Mouse (Mus musculus) kidney, postnatal 0 days (tissue): Measurements from ENCODE around the gene Uba3. TPM values are rescaled to one million over a fixed set of nuclear protein-coding genes. Genes with fewer than 3 reads are reported as not detected.

Experiments
- ATAC-seq: fragments of 200-750 bp; cut with Nextera tagmentation; replicated peaks from 2 replicates; pipeline ENCODE4 v1.8.0; 2017; ENCODE audit warnings: low read depth, moderate number of reproducible peaks, moderate TSS enrichment, moderate library complexity; ENCODE audit not compliant: low FRiP score
- DNase-seq: peaks from one replicate; pipeline ENCODE4 v3.0.0-alpha.2; 2016; ENCODE audit warnings: low spot score
- H3K27ac ChIP-seq: fragments of 300-500 bp; sonication (generic); 2 replicates; pipeline ENCODE4 v1.5.1; 2014; ENCODE audit warnings: mild to moderate bottlenecking
- H3K27me3 ChIP-seq: fragments of 300-500 bp; sonication (generic); 2 replicates; pipeline ENCODE4 v1.6.1; 2014; ENCODE audit warnings: low read length, mixed read lengths; ENCODE audit not compliant: insufficient read depth
- H3K36me3 ChIP-seq: fragments of 300-500 bp; sonication (generic); 2 replicates; pipeline ENCODE4 v1.6.1; 2014; ENCODE audit warnings: low read length, mixed read lengths; ENCODE audit not compliant: insufficient read depth
- H3K4me1 ChIP-seq: fragments of 300-500 bp; sonication (generic); replicated peaks from 2 replicates; pipeline ENCODE4 v1.6.1; 2014; ENCODE audit warnings: antibody characterized with exemption, low read length, mixed read lengths; ENCODE audit not compliant: insufficient read depth
- H3K4me2 ChIP-seq: fragments of 300-500 bp; sonication (generic); 2 replicates; pipeline ENCODE4 v1.6.1; 2014; ENCODE audit warnings: mild to moderate bottlenecking, low read length, moderate library complexity, mixed read lengths
- H3K4me3 ChIP-seq: fragments of 300-500 bp; sonication (generic); replicated peaks from 2 replicates; pipeline ENCODE4 v1.5.1; 2014; ENCODE audit warnings: low read depth, low read length
- H3K9ac ChIP-seq: fragments of 300-500 bp; sonication (generic); 2 replicates; pipeline ENCODE4 v1.6.1; 2014; ENCODE audit warnings: low read depth, low read length
- H3K9me3 ChIP-seq: fragments of 300-500 bp; sonication (generic); replicated peaks from 2 replicates; pipeline ENCODE4 v1.6.1; 2016; ENCODE audit warnings: low read length, inconsistent platforms, mixed read lengths
- CTCF ChIP-seq: IDR thresholded peaks from 2 replicates; pipeline ENCODE4 v1.5.1; 2016; ENCODE audit warnings: antibody characterized with exemption, low read depth, mild to moderate bottlenecking, moderate library complexity
- WGBS: fragments of 180-500 bp; shearing (Covaris S2); extraction: QIAGEN DNeasy Blood & Tissue Kit; methylation state at CpG from one replicate; pipeline ENCODE4 v1.1.7; 2014; 5-methylcytosine and 5-hydroxymethylcytosine counted together
- polyA plus RNA-seq: library from polyadenylated mRNA; unstranded; fragments of >200 nt; fragmentation: Nextera tagmentation; extraction: Ambion mirVana; gene quantifications from 2 replicates; pipeline ENCODE4 v1.2.1, GENCODE M21; 2015

Uba3 gene
- polyA plus RNA-seq = 57.1 TPM in 2 replicates

DNA sequence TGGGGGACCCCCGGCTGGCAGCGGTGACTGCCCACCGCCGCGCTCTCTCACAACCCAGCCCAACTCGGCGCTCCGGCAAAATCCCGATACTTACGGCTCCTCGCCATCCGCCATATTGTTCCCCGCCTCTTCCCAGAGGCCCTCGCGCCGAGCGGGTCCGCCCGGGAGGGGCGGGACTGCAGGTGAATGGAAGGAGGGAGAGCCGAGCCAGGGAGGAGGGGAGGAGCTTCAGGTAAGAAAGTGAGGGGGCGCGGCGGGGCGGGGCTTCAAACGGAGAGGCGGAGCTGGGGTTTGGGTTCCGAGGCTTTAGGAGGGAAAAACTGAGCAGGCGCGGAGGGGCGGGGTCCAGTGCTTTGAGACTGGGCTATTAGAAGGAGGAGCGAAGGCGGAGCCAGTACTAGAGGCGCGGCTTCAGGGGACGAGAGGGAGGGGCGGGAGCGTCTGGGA, at the start of gene Uba3:
Gene Uba3, minus strand, starts transcription at position 209 of the 447 bp plus-strand sequence.
- H3K9ac ChIP-seq = peak within 1 kb of the TSS; percentile 91
- 2% methylated on average over 38 of the region's 38 CpGs for WGBS
- H3K4me2 ChIP-seq = peak within 1 kb of the TSS; percentile 65
- ATAC-seq = peak; percentile 98
- H3K4me3 ChIP-seq = peak within 1 kb of the TSS; percentile 81
- H3K9me3 ChIP-seq = no peaks in the 10 kb centered on the region
- no peaks in the 10 kb centered on the region for H3K27me3 ChIP-seq
- peak; percentile 99 for DNase-seq
- H3K27ac ChIP-seq = peak within 1 kb of the TSS; percentile 88
- no peaks in the 10 kb centered on the region for H3K4me1 ChIP-seq
- no peaks in the 10 kb centered on the region for H3K36me3 ChIP-seq
- no peak for TF ChIP-seq CTCF

DNA sequence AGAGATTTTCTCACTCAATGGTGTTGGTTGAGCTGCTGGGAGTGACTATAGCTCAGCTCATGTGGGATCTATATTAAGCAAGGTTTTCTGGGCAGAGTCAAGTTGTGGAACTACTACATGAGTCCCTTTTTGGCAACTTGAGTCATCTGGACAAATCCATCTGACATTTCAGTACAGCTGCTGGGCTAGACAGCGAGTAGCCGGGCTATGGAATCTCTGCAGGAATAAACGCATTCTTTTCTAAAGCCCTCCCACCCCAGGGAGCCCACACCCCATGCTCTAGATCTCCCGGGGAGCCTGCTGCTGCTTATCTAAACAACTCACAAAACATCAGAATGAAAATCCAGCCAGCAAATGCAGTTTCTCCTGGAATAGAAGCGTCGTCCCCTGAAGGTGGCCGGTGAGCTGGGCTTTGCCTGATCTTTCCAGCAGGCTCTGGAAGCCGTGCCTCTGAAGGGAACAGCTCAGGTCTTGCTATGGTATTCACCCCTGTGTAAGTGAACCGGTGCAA, 47.3 kb upstream of the Uba3 start, which contains the start of gene Lmod3:
Gene Lmod3, minus strand, starts transcription at position 49 of the 511 bp plus-strand sequence.
- DNase-seq = no peak
- no peak within 1 kb of the TSS for H3K4me3 ChIP-seq
- no peaks in the 10 kb centered on the region for H3K9me3 ChIP-seq
- peaks cover 2% of the 10 kb centered on the region; the same call in 1 of the 2 replicates for H3K4me1 ChIP-seq
- WGBS = 33% methylated on average over 9 of the region's 9 CpGs
- H3K27me3 ChIP-seq = no peaks in the 10 kb centered on the region
- no peaks in the 10 kb centered on the region for H3K36me3 ChIP-seq
- ATAC-seq = no peak
- H3K27ac ChIP-seq = no peak within 1 kb of the TSS
- H3K9ac ChIP-seq = no peak within 1 kb of the TSS
- no peak within 1 kb of the TSS for H3K4me2 ChIP-seq
- TF ChIP-seq CTCF = no peak

DNA sequence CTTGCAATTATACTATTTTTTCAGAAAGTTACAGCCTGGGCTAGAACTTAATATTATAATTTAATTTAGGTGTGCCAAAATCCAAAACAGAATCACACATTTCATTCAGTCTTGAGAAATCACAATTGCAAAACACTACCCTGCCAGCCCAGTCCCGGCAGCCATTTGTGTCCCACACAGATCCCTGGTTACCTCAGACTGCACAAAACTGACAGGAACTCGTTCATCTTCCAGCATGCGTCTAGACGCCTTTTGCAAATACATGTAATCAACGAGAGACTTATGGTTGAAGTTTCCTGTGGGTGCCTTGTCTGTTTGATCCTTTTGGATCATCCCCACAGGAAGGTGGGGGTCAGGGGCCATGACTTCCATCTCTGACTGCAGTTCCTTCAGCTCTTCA, 46.6 kb upstream of the Uba3 start:
- Histone ChIP-seq H3K4me2 (no peak overlapping the region), H3K9me3 (no peaks in the 10 kb centered on the region), H3K27ac (no peak overlapping the region), H3K36me3 (no peaks in the 10 kb centered on the region), H3K4me1 (peaks cover 2% of the 10 kb centered on the region; the same call in 1 of the 2 replicates), H3K27me3 (no peaks in the 10 kb centered on the region), H3K9ac (no peak overlapping the region), H3K4me3 (no peak overlapping the region)
- ATAC-seq = no peak
- no peak for DNase-seq
- WGBS = 49% methylated on average over 5 of the region's 5 CpGs
- no peak for TF ChIP-seq CTCF

DNA sequence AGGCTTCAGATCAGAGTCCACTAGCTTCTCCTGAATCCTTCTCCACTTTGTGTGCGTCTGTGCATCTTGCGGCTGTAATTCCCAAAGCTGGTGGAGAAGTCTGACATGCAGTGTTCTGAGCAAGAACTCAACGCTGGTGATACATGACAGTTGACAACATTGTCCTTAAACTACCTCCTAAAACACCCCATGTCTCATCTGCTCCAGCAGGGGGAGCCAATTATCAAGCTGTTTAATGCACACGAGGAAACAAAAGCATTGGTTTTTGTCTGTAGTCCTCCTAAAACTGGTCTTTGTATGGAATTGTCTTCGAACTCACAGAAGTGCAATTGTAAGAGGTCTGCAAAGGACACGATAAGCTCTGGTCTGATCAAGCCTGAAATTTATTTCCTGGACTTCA, 45.5 kb upstream of the Uba3 start:
- Histone ChIP-seq H3K9me3 (no peaks in the 10 kb centered on the region), H3K4me1 (peaks cover 2% of the 10 kb centered on the region; the same call in 1 of the 2 replicates), H3K4me2 (no peak overlapping the region), H3K9ac (no peak overlapping the region), H3K4me3 (no peak overlapping the region), H3K27me3 (no peaks in the 10 kb centered on the region), H3K36me3 (no peaks in the 10 kb centered on the region), H3K27ac (no peak overlapping the region)
- TF ChIP-seq CTCF = peak; percentile 92
- WGBS = 37% methylated on average over 6 of the region's 6 CpGs
- peak; percentile 81 for DNase-seq
- ATAC-seq = no peak

DNA sequence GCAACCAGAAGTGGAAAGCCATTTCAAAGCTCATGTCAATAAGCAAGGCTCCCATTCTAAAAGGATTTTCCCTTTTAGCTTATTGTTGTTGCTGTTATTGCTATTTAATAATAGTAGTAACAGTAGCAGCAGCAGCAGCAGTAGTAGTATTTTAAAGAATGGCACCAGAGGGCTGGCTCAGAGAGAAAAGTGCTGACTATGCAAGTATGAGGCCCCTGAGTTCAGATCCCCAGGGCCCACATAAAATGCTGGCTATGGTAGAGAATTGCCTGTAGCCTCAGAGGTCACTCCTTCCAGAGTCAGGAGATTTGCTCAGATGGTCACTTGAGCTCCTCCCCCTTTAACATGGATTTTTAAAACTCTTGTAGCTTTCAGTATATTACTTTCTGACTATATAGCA, 39.8 kb upstream of the Uba3 start:
- Histone ChIP-seq H3K4me2 (no peak overlapping the region), H3K27me3 (no peaks in the 10 kb centered on the region), H3K36me3 (no peaks in the 10 kb centered on the region), H3K27ac (no peak overlapping the region), H3K4me1 (no peaks in the 10 kb centered on the region), H3K9me3 (no peaks in the 10 kb centered on the region), H3K9ac (no peak overlapping the region), H3K4me3 (no peak overlapping the region)
- DNase-seq = no peak
- ATAC-seq = no peak
- TF ChIP-seq CTCF = no peak

DNA sequence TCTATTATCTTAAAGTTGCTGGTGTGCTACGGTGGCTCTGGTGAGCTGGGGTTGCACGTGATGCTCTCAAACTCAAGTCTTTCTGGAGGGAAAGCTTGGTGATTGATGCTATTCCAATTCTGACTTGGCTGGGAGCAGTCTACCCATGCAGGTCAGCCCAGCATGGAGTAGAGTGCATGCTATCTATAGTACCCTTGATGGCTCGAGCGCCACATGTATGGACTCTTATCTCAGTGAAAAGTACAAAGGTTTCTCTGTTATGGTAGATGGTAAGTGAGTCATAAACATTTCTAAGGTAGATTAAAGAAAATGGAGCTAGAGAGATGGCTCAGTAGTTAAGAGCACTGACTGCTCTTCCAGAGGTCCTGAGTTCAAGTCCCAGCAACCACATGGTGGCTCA, 37.1 kb upstream of the Uba3 start:
- no peak for TF ChIP-seq CTCF
- Histone ChIP-seq H3K4me1 (no peaks in the 10 kb centered on the region), H3K27me3 (no peaks in the 10 kb centered on the region), H3K27ac (no peak overlapping the region), H3K4me3 (no peak overlapping the region), H3K36me3 (no peaks in the 10 kb centered on the region), H3K4me2 (no peak overlapping the region), H3K9ac (no peak overlapping the region), H3K9me3 (0 out of 2 replicates have a peak, but pooled peaks cover 3% of the 10 kb centered on the region)
- DNase-seq = no peak
- 90% methylated on average over 4 of the region's 4 CpGs for WGBS
- ATAC-seq = no peak

DNA sequence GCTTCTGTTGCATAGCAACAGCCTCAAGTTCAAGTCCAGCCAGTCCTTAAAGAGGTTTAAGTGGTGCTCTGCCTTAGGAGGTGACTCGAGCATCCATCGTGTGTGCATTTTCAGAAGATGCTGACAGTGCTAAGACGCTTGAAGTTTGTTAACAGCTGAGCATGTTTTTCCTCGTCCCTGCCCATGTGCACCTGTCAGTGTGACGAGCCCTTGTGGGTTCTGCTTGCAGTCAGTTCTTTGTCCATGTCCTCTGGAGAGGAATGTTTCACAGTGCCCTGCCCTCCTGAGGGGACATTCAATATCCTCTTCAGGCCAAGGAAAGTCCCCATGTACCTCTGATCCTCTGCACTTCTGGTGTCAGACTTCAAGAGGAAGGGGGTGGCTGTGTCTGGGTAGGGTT, 34.6 kb upstream of the Uba3 start:
- WGBS = 76% methylated on average over 5 of the region's 5 CpGs

More for the DNA sequence above, 34.6 kb upstream of the Uba3 start:
- no peak for TF ChIP-seq CTCF
- H3K27me3 ChIP-seq = no peaks in the 10 kb centered on the region
- 0 out of 2 replicates have a peak, but pooled peaks cover 3% of the 10 kb centered on the region for H3K9me3 ChIP-seq
- no peak overlapping the region for H3K4me3 ChIP-seq
- H3K4me2 ChIP-seq = no peak overlapping the region
- H3K4me1 ChIP-seq = no peaks in the 10 kb centered on the region
- no peak overlapping the region for H3K27ac ChIP-seq
- no peak overlapping the region for H3K9ac ChIP-seq
- no peaks in the 10 kb centered on the region for H3K36me3 ChIP-seq
- no peak for ATAC-seq
- no peak for DNase-seq
